Mouse (Mus musculus) MEL (cell line): ENCODE results near the gene Olfr173. TPM values are rescaled to one million over a fixed set of nuclear protein-coding genes. Genes with fewer than 3 reads are reported as not detected.

Experiments
- DNase-seq: peaks from one replicate; pipeline ENCODE4 v3.0.0; 2011; ENCODE audit warnings: low read depth, low spot score
- H3K27ac ChIP-seq: 2 replicates; pipeline ENCODE4 v1.5.1; 2012; ENCODE audit warnings: low read depth, mild to moderate bottlenecking, control low read depth, low read length, moderate library complexity; ENCODE audit not compliant: control insufficient read depth
- H3K27me3 ChIP-seq, 2 experiments: fragments of 150-350 bp in 1 of 2; sonication (generic) in 1 of 2; 2 replicates each; pipeline ENCODE4 v1.6.1; 2012; ENCODE audit warnings: low read length in 2 of 2, mild to moderate bottlenecking in 2 of 2, improper control_type of control experiment in 1 of 2, moderate library complexity in 1 of 2; ENCODE audit not compliant: insufficient read depth in 2 of 2, control insufficient read depth in 1 of 2
- H3K36me3 ChIP-seq, 2 experiments: 2 replicates each; pipeline ENCODE4 v1.6.1; 2012 to 2014; ENCODE audit warnings: low read length in 2 of 2, improper control_type of control experiment in 1 of 2, inconsistent platforms in 1 of 2, mild to moderate bottlenecking in 1 of 2; ENCODE audit not compliant: insufficient read depth in 2 of 2, control insufficient read depth in 1 of 2
- H3K4me1 ChIP-seq, 2 experiments: fragments of 150-350 bp in 1 of 2; sonication (generic) in 1 of 2; 2 replicates each; pipeline ENCODE4 v1.6.1; 2012; ENCODE audit warnings: low read length in 2 of 2, improper control_type of control experiment in 1 of 2, mild to moderate bottlenecking in 1 of 2; ENCODE audit not compliant: insufficient read depth in 2 of 2, control insufficient read depth in 1 of 2
- H3K4me3 ChIP-seq, 2 experiments: fragments of 150-350 bp in 1 of 2; sonication (generic) in 1 of 2; 2 replicates each; pipeline ENCODE4 v1.5.1; 2012; ENCODE audit warnings: low read depth in 2 of 2, low read length in 2 of 2, mild to moderate bottlenecking in 2 of 2, moderate library complexity in 2 of 2, control low read depth in 1 of 2, improper control_type of control experiment in 1 of 2; ENCODE audit not compliant: control insufficient read depth in 1 of 2, insufficient read depth in 1 of 2
- H3K79me2 ChIP-seq: 2 replicates; pipeline ENCODE4 v1.6.1; 2012; ENCODE audit warnings: mild to moderate bottlenecking, low read length, moderate library complexity; ENCODE audit not compliant: control insufficient read depth, poor library complexity, insufficient read depth
- H3K9ac ChIP-seq: 2 replicates; pipeline ENCODE4 v1.6.1; 2012; ENCODE audit warnings: low read depth, mild to moderate bottlenecking, control low read depth, low read length, moderate library complexity; ENCODE audit not compliant: control insufficient read depth, poor library complexity, severe bottlenecking
- H3K9me3 ChIP-seq: fragments of 150-350 bp; sonication (generic); replicated peaks from 2 replicates; pipeline ENCODE4 v1.6.1; 2012; ENCODE audit warnings: mild to moderate bottlenecking, low read length, improper control_type of control experiment, moderate library complexity; ENCODE audit not compliant: insufficient read depth
- BHLHE40 ChIP-seq: IDR thresholded peaks from 2 replicates; pipeline ENCODE4 v1.6.1; 2012; ENCODE audit warnings: low read depth, mild to moderate bottlenecking, inconsistent platforms, low read length, improper control_type of control experiment, borderline replicate concordance
- CHD1 ChIP-seq: IDR thresholded peaks from 2 replicates; pipeline ENCODE4 v1.6.1; 2012; ENCODE audit warnings: low read depth, mild to moderate bottlenecking, inconsistent platforms, low read length, improper control_type of control experiment
- E2F4 ChIP-seq: IDR thresholded peaks from 2 replicates; pipeline ENCODE4 v1.6.1; 2011; ENCODE audit warnings: low read depth, low read length, improper control_type of control experiment, borderline replicate concordance
- ELF1 ChIP-seq: IDR thresholded peaks from 2 replicates; pipeline ENCODE4 v1.6.1; 2014; ENCODE audit warnings: low read depth, mild to moderate bottlenecking, inconsistent platforms, low read length, improper control_type of control experiment, moderate library complexity
- ETS1 ChIP-seq: IDR thresholded peaks from 2 replicates; pipeline ENCODE4 v1.6.1; 2012; ENCODE audit warnings: low read depth, mild to moderate bottlenecking, inconsistent platforms, low read length, improper control_type of control experiment, moderate library complexity
- GABPA ChIP-seq: IDR thresholded peaks from 2 replicates; pipeline ENCODE4 v1.6.1; 2012; ENCODE audit warnings: low read depth, mild to moderate bottlenecking, inconsistent platforms, low read length, improper control_type of control experiment, moderate library complexity
- GATA1 ChIP-seq: IDR thresholded peaks from 2 replicates; pipeline ENCODE4 v1.6.1; 2011; ENCODE audit warnings: low read depth, low read length, improper control_type of control experiment
- HCFC1 ChIP-seq: IDR thresholded peaks from 2 replicates; pipeline ENCODE4 v1.6.1; 2012; ENCODE audit warnings: low read depth, mild to moderate bottlenecking, inconsistent platforms, low read length, improper control_type of control experiment, moderate library complexity
- JUND ChIP-seq: IDR thresholded peaks from 2 replicates; pipeline ENCODE4 v1.6.1; 2011; ENCODE audit warnings: low read depth, mild to moderate bottlenecking, improper control_type of control experiment, low read length
- MEF2A ChIP-seq: IDR thresholded peaks from 2 replicates; pipeline ENCODE4 v1.6.1; 2014; ENCODE audit warnings: low read depth, mild to moderate bottlenecking, inconsistent platforms, low read length, improper control_type of control experiment; ENCODE audit not compliant: poor library complexity, insufficient replicate concordance, severe bottlenecking; ENCODE audit errors: extremely low read depth
- MYB ChIP-seq: IDR thresholded peaks from 2 replicates; pipeline ENCODE4 v1.6.1; 2011; ENCODE audit warnings: mild to moderate bottlenecking, low read depth, low read length, improper control_type of control experiment
- MYC ChIP-seq: IDR thresholded peaks from 2 replicates; pipeline ENCODE4 v1.6.1; 2011; ENCODE audit warnings: low read depth, mild to moderate bottlenecking, low read length, improper control_type of control experiment, moderate library complexity
- POLR2AphosphoS5 ChIP-seq: IDR thresholded peaks from 2 replicates; pipeline ENCODE4 v1.6.1; 2012; ENCODE audit warnings: low read depth, borderline replicate concordance, mild to moderate bottlenecking, inconsistent platforms, low read length, moderate library complexity, mixed read lengths
- RAD21 ChIP-seq: IDR thresholded peaks from 2 replicates; pipeline ENCODE4 v1.6.1; 2011; ENCODE audit warnings: mild to moderate bottlenecking, low read depth, low read length, improper control_type of control experiment
- RCOR1 ChIP-seq: IDR thresholded peaks from 2 replicates; pipeline ENCODE4 v1.6.1; 2012; ENCODE audit warnings: low read depth, mild to moderate bottlenecking, inconsistent platforms, low read length, improper control_type of control experiment
- TAL1 ChIP-seq: IDR thresholded peaks from 2 replicates; pipeline ENCODE4 v1.6.1; 2012; ENCODE audit warnings: mild to moderate bottlenecking, inconsistent platforms, low read length, moderate library complexity, mixed read lengths
- TCF12 ChIP-seq: IDR thresholded peaks from 2 replicates; pipeline ENCODE4 v1.6.1; 2014; ENCODE audit warnings: low read depth, mild to moderate bottlenecking, inconsistent platforms, low read length, improper control_type of control experiment, moderate library complexity
- USF1 ChIP-seq: IDR thresholded peaks from 2 replicates; pipeline ENCODE4 v1.6.1; 2014; ENCODE audit warnings: low read depth, mild to moderate bottlenecking, inconsistent platforms, low read length, improper control_type of control experiment, moderate library complexity
- USF2 ChIP-seq, 2 experiments: IDR thresholded peaks; 2 replicates each; pipeline ENCODE4 v1.6.1; 2011 to 2012; ENCODE audit warnings: improper control_type of control experiment in 2 of 2, low read length in 2 of 2, borderline replicate concordance in 1 of 2, inconsistent platforms in 1 of 2, low read depth in 1 of 2, mild to moderate bottlenecking in 1 of 2; ENCODE audit not compliant: insufficient read depth in 1 of 2
- ZC3H11A ChIP-seq: IDR thresholded peaks from 2 replicates; pipeline ENCODE4 v1.6.1; 2012; ENCODE audit warnings: low read depth, mild to moderate bottlenecking, inconsistent platforms, low read length, improper control_type of control experiment
- ZMIZ1 ChIP-seq: IDR thresholded peaks from 2 replicates; pipeline ENCODE4 v1.6.1; 2012; ENCODE audit warnings: low read depth, mild to moderate bottlenecking, inconsistent platforms, low read length, improper control_type of control experiment, moderate library complexity
- ZNF384 ChIP-seq: IDR thresholded peaks from 2 replicates; pipeline ENCODE4 v1.6.1; 2012; ENCODE audit warnings: low read depth, mild to moderate bottlenecking, inconsistent platforms, low read length, improper control_type of control experiment
- polyA plus RNA-seq, 2 experiments: library from polyadenylated mRNA; stranded (reverse) in 1 of 2; unstranded in 1 of 2; fragments of >175 nt in 1 of 2; fragments of >200 nt in 1 of 2; gene quantifications; 2 replicates each; pipeline versions ENCODE4 v1.2.1 to v1.2.4; 2012; ENCODE audit warnings: low replicate concordance in 2 of 2, low read depth in 1 of 2; ENCODE audit not compliant: insufficient read length in 2 of 2, insufficient read depth in 1 of 2, missing spikeins in 1 of 2
- total RNA-seq: library from RNA; depleted of rRNA; stranded (reverse); fragments of 300-350 nt; gene quantifications from 2 replicates; pipeline ENCODE4 v1.2.3, GENCODE M21; 2012

Gene Olfr173
- total and polyA plus RNA-seq, 3 experiments, result not detected

GRCm38 (mm10) chr16:58763076-58763475, 37.0 kb downstream of the Olfr173 start, which contains the start of gene Olfr172:
Gene Olfr172 (minus strand): TSS chr16:58763176.
- H3K36me3 ChIP-seq, result no peaks in the 10 kb centered on the region
- TF ChIP-seq JUND, result no peak
- TF ChIP-seq USF2 (IDR thresholded peaks at IDR 0.05; ENCODE audit: borderline replicate concordance in 1 of 2, insufficient read depth in 1 of 2, low read depth in 1 of 2, low read length in 2 of 2), result no peak
- no peak for TF ChIP-seq ZNF384
- TF ChIP-seq GABPA, result no peak
- TF ChIP-seq USF1, result no peak
- no peak for TF ChIP-seq BHLHE40
- no peak for TF ChIP-seq ELF1
- TF ChIP-seq MYB, result no peak
- no peak for TF ChIP-seq CHD1
- TF ChIP-seq E2F4, result no peak
- no peak for TF ChIP-seq RAD21
- TF ChIP-seq, all 39 proteins: peak for 0
- Histone ChIP-seq H3K9me3 (no peaks in the 10 kb centered on the region), H3K79me2 (no peaks in the 10 kb centered on the region), H3K4me3 (no peak within 1 kb of the TSS), H3K27me3 (no peaks in the 10 kb centered on the region), H3K27ac (no peak within 1 kb of the TSS), H3K9ac (no peak within 1 kb of the TSS), H3K4me1 (no peaks in the 10 kb centered on the region)
- no peak for DNase-seq

DNA sequence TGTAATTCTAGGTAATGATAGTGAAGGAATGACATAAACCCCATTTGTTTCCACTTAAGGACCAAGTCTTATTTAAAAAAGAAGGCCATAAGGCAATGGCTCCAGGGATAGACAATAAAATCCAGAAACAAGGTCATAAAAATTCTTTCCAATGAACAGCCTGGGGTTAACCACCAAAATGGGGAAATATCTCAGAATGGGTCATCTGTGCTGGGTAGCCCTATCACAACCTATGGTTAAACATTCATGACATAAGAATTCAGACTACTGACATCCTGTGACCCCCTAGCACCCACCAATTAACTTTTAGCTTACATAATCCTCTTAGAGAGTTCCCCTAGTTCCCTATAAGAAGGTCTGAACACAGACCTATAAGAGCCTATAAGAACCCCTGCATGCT, 43.9 kb downstream of the Olfr173 start:
- no peaks in the 10 kb centered on the region for H3K79me2 ChIP-seq
- H3K4me1 ChIP-seq, result no peaks in the 10 kb centered on the region
- no peaks in the 10 kb centered on the region for H3K36me3 ChIP-seq
- TF ChIP-seq RAD21 (no peak), TCF12 (no peak), ZC3H11A (no peak), USF2 (IDR thresholded peaks at IDR 0.05; ENCODE audit: borderline replicate concordance in 1 of 2, insufficient read depth in 1 of 2, low read depth in 1 of 2, low read length in 2 of 2) (no peak), ETS1 (no peak), MYC (no peak), ZMIZ1 (no peak), ZNF384 (no peak), E2F4 (no peak), POLR2AphosphoS5 (no peak), GABPA (no peak), TAL1 (no peak), MEF2A (no peak), HCFC1 (no peak), RCOR1 (no peak), MYB (no peak), GATA1 (no peak)
- no peak overlapping the region for H3K27ac ChIP-seq
- DNase-seq, result no peak
- no peaks in the 10 kb centered on the region for H3K9me3 ChIP-seq
- H3K9ac ChIP-seq, result no peak overlapping the region
- H3K27me3 ChIP-seq, result no peaks in the 10 kb centered on the region
- no peak overlapping the region for H3K4me3 ChIP-seq
